Mouse (Mus musculus) hindbrain, postnatal 0 days (tissue): ENCODE measurements at regions not wholly inside any gene's neighbourhood (a gene's known extent, or its start where the extent isn't known, plus 50 kb on each side); places are given as distances from the start of the nearest gene placed in this dataset.

ENCODE experiments used
- ATAC-seq: fragments of 200-750 bp; cut with Nextera tagmentation; 2 replicates; pipeline ENCODE4 v1.8.0; 2017; ENCODE audit warnings: mild to moderate bottlenecking, moderate TSS enrichment, moderate library complexity
- DNase-seq: peaks from one replicate; pipeline ENCODE4 v3.0.0-alpha.2; 2015; ENCODE audit warnings: low spot score
- H3K27ac ChIP-seq: fragments of 300-500 bp; sonication (generic); 2 replicates; pipeline ENCODE4 v1.5.1; 2014; ENCODE audit warnings: mild to moderate bottlenecking
- H3K27me3 ChIP-seq: fragments of 300-500 bp; sonication (generic); 2 replicates; pipeline ENCODE4 v1.6.1; 2014; ENCODE audit warnings: low read length, mixed read lengths; ENCODE audit not compliant: insufficient read depth
- H3K36me3 ChIP-seq: fragments of 300-500 bp; sonication (generic); 2 replicates; pipeline ENCODE4 v1.6.1; 2014; ENCODE audit warnings: low read length, mixed read lengths; ENCODE audit not compliant: insufficient read depth
- H3K4me1 ChIP-seq: fragments of 300-500 bp; sonication (generic); 2 replicates; pipeline ENCODE4 v1.6.1; 2014; ENCODE audit warnings: antibody characterized with exemption, low read length, mixed read lengths; ENCODE audit not compliant: insufficient read depth
- H3K4me2 ChIP-seq: fragments of 300-500 bp; sonication (generic); 2 replicates; pipeline ENCODE4 v1.6.1; 2014; ENCODE audit warnings: low read depth, mild to moderate bottlenecking, low read length, moderate library complexity, mixed read lengths
- H3K4me3 ChIP-seq: fragments of 300-500 bp; sonication (generic); 2 replicates; pipeline ENCODE4 v1.5.1; 2014; ENCODE audit warnings: low read length
- H3K9ac ChIP-seq: fragments of 300-500 bp; sonication (generic); replicated peaks from 2 replicates; pipeline ENCODE4 v1.6.1; 2014; ENCODE audit warnings: mild to moderate bottlenecking, low read length, moderate library complexity, mixed read lengths
- H3K9me3 ChIP-seq: fragments of 300-500 bp; sonication (generic); 2 replicates; pipeline ENCODE4 v1.6.1; 2016; ENCODE audit warnings: low read length, mixed read lengths
- CTCF ChIP-seq: IDR thresholded peaks from 2 replicates; pipeline ENCODE4 v1.5.1; 2016; ENCODE audit warnings: antibody characterized with exemption, control low read depth, low read depth
- WGBS: fragments of 180-500 bp; shearing (Covaris S2); extraction: QIAGEN DNeasy Blood & Tissue Kit; methylation state at CpG from one replicate; pipeline ENCODE4 v1.1.7; 2014; 5-methylcytosine and 5-hydroxymethylcytosine counted together

DNA sequence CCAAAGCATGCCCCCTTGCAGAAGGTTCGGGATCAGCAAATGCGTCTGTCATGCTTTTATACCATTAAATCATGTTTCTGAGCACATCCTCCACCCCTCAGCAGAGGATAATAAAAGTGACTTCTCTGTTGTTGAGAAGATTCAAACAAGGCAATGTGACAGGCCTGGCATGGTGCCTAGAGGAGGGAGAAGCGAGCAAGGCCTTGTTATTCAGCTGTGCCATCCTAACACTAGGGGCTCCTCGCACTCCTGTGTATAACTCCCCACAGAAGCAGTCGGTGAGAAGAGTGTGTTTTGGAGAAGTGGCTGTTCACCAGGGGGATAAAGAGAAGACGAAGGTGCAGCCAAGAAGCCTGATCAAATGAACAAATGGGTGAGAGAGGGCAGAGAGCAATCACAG lies 330.3 kb downstream of the Cmpk2 start:
- Histone ChIP-seq H3K27me3 (no peaks in the 10 kb centered on the region), H3K4me2 (no peak overlapping the region), H3K27ac (no peak overlapping the region), H3K4me3 (no peak overlapping the region), H3K9me3 (no peaks in the 10 kb centered on the region), H3K9ac (no peak overlapping the region), H3K4me1 (no peaks in the 10 kb centered on the region), H3K36me3 (no peaks in the 10 kb centered on the region)
- ATAC-seq: no peak; the same call in 1 of the 2 replicates
- peak; percentile 80 for DNase-seq
- peak; percentile 53 for TF ChIP-seq CTCF
- 30% methylated on average over 6 of the region's 6 CpGs for WGBS

DNA sequence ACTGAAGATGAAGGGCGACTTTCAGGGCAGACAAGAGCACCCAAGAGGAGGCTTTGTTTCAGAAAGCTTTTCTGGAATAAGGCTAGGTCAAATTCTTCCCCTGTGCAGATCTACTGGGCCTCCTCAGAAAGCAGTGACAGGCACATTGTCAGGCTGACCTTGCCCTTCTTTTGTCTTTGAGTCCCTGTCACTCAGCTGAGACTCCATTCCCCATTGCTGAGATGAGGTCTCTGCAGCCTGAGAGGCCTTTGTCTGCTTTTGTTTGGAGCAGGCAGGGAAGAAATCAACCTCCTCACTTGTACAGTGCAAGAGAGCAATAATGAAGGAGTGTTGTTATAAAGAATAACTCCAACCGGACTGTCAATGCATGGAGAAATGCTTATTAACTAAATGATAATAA lies 327.4 kb downstream of the Cmpk2 start:
- Histone ChIP-seq H3K4me2 (no peak overlapping the region), H3K9ac (no peak overlapping the region), H3K4me3 (no peak overlapping the region), H3K27ac (no peak overlapping the region), H3K36me3 (no peaks in the 10 kb centered on the region), H3K9me3 (no peaks in the 10 kb centered on the region), H3K27me3 (no peaks in the 10 kb centered on the region), H3K4me1 (no peaks in the 10 kb centered on the region)
- no peak for TF ChIP-seq CTCF
- DNase-seq (no peak), ATAC-seq (no peak)
- 41% methylated on average over 2 of the region's 2 CpGs for WGBS

DNA sequence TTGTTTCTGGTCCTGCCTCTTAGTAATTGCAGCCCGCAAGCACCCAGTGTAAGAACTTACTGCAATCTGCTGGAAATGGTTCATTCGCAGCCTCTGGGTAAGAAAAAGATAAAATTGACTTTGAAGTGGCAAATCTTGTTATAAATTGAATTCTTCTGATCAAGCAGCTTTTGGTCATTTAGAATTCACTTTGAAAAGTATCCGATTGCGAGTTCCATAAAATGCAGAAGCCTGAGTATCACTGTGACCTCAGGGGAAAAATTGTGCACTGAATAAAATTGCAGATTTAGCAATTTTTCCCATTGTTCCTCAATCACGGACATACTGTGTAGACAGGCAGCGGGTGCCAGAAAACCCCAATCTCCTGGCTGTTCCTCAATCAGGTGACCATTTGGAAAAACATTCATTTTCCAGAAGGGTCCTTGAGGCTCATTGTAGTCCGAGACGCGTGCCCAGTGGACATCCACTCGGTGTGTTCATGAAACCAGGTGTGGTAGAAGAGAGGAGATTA lies 320.4 kb downstream of the Cmpk2 start:
- WGBS: 82% methylated on average over 10 of the region's 10 CpGs
- Histone ChIP-seq H3K36me3 (no peaks in the 10 kb centered on the region), H3K9ac (no peak overlapping the region), H3K4me3 (no peak overlapping the region), H3K4me1 (no peaks in the 10 kb centered on the region), H3K27me3 (no peaks in the 10 kb centered on the region), H3K27ac (no peak overlapping the region), H3K4me2 (no peak overlapping the region), H3K9me3 (no peaks in the 10 kb centered on the region)
- ATAC-seq: no peak
- TF ChIP-seq CTCF: no peak
- DNase-seq: no peak

DNA sequence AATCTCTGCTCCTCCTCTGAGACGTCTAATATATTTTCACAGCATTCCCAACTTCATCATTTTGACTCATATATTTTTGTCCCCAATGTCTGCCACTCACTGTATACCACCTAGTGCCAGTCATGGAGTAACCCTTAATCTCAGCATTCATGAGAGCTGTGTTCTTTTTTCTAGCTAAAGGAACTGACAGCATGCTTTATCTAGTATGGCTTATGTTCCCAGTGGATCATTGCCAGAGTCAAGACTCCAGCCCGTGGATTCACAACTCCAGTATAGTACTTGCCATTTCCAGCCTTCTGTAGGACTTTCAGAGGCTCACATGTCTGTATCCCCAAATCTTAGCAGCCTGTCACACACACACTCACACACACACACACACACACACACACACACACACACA lies 316.5 kb downstream of the Cmpk2 start:
- no peak for TF ChIP-seq CTCF
- Histone ChIP-seq H3K4me3 (no peak overlapping the region), H3K36me3 (no peaks in the 10 kb centered on the region), H3K27ac (no peak overlapping the region), H3K4me1 (no peaks in the 10 kb centered on the region), H3K9me3 (no peaks in the 10 kb centered on the region), H3K4me2 (no peak overlapping the region), H3K27me3 (no peaks in the 10 kb centered on the region), H3K9ac (no peak overlapping the region)
- DNase-seq: peak; percentile 19
- 46% methylated on average over 2 of the region's 2 CpGs for WGBS
- no peak for ATAC-seq

DNA sequence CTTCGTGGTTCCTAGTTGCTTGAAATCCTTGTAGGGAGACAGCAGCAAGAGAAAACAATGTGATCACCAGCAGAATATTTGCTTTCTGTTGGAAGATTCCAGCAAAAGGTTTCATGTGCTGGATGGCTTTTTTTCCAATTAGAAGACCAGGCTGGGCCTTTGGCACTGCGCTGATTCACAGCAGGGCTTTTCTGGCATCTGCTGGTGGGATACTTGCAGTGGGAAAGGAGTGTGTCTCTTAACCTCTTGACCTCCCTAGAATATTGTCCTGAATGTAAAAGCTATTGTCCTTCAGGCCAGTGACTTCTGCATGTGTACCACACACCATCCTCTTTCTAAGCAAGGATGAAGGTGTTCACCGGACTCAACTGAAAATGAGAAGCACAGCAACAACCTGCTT lies 315.4 kb downstream of the Cmpk2 start:
- Histone ChIP-seq H3K4me2 (no peak overlapping the region), H3K27me3 (no peaks in the 10 kb centered on the region), H3K4me1 (no peaks in the 10 kb centered on the region), H3K9ac (no peak overlapping the region), H3K9me3 (no peaks in the 10 kb centered on the region), H3K4me3 (no peak overlapping the region), H3K36me3 (no peaks in the 10 kb centered on the region), H3K27ac (no peak overlapping the region)
- DNase-seq (no peak), ATAC-seq (no peak)
- TF ChIP-seq CTCF: no peak
- WGBS: 76% methylated on average over 3 of the region's 3 CpGs

DNA sequence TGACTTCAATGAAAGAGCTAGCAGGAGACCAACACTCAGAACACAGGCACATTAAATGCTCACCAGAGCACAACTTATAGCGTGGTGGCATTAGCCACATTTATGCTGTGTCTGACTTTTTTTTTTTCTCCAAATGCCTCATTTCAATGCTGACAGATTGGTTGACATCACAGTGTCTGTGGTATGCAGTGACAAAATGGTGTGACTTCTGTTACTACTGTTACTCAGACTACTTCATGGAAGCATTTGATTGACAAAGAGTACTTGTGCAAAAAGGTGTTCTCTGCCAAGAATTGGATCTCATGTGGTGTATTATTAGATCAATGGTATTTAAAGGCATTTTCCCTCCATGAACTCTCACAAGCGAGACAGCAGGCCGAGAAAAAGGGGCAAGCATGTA lies 314.8 kb downstream of the Cmpk2 start:
- H3K9me3 ChIP-seq: no peaks in the 10 kb centered on the region
- no peak overlapping the region for H3K9ac ChIP-seq
- no peaks in the 10 kb centered on the region for H3K36me3 ChIP-seq
- TF ChIP-seq CTCF: no peak
- WGBS: 44% methylated on average over 3 of the region's 3 CpGs
- DNase-seq: no peak
- no peaks in the 10 kb centered on the region for H3K4me1 ChIP-seq
- no peak overlapping the region for H3K4me2 ChIP-seq
- H3K27ac ChIP-seq: no peak overlapping the region
- H3K27me3 ChIP-seq: no peaks in the 10 kb centered on the region
- H3K4me3 ChIP-seq: no peak overlapping the region
- no peak for ATAC-seq

DNA sequence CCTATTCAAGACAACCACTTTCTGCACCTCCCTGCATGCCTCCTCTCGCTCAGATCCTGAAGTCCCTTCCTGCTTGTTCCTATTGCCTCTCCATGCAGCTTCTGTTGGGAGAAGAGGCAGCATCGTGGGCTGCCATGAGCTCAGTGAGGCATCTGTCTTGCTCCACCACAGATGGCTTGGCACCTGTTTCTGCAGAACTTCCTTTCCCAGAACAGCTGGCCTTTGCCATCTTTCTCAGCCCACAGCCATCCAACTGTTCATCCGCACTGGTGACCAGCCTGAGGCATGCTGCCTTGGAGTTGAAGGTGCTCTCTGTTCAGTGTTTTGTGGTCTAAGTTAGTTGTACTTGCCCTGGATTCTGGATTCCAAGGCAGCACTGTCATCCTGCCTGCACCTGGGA lies 312.5 kb downstream of the Cmpk2 start:
- H3K4me1 ChIP-seq: no peaks in the 10 kb centered on the region
- H3K4me3 ChIP-seq: no peak overlapping the region
- H3K27ac ChIP-seq: no peak overlapping the region
- H3K9ac ChIP-seq: no peak overlapping the region
- no peaks in the 10 kb centered on the region for H3K36me3 ChIP-seq
- H3K27me3 ChIP-seq: no peaks in the 10 kb centered on the region
- no peaks in the 10 kb centered on the region for H3K9me3 ChIP-seq
- ATAC-seq: peak; percentile 66
- DNase-seq: peak; percentile 71
- TF ChIP-seq CTCF: no peak
- H3K4me2 ChIP-seq: no peak overlapping the region
- 50% methylated on average over 3 of the region's 3 CpGs for WGBS
